In the genomic region with DNA sequence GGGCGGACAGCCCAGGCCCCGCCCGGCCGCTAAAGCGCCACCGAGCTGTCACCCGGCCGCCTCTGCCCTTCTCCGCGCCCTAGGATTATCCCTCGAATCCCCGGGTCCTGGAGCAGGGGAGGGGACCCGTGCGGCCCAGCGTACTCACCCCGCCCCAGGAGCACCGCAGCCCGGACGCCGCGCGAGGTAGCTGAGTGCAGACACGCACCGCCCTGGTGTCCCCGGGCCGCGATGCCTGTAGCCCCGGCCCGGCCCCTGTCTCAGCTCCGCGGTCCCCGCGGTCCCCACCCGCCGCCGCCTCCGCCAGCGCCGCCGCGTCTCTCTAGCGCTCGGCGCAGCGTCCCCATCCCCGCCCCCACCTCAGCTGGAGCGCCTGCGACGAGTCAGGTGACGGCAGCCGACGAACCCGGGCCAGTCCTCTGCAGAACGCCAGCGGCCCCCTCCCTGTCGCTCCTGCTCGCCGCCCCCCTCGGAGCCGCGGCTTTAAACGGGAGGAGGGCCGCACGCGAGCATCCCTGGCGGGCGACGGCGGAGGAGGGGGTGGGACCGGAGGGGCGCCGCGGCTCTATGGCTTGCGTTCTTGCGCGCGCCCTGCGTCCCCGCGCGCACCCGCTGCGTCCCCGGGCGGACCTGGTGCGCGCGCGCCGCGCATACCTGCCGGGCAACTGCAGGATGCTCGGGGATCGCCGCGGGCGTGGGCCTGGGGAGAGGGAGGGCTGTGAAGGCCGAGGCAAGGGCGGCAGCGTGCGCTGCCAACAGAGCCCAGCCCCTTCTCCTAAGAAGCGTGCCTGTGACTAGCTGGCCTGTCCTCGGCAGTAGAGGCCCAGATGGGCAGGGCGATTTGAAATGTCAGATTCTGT, we compare ENCODE assay signal across 7 mouse cellular contexts. TPM values are rescaled to one million over a fixed set of nuclear protein-coding genes. Genes with fewer than 3 reads are reported as not detected.
DNase-seq lines count a peak whose midpoint lies in the region; ATAC-seq lines count a peak whose summit lies in the region.

A gene (minus strand): TSS at position 542 of the 860 bp plus-strand sequence.

- H3K27me3 ChIP-seq in embryonic facial prominence, embryonic 12.5 days = peaks cover 36% of the 10 kb centered on the region
- H3K27me3 ChIP-seq in stomach, embryonic 16.5 days (ENCODE audit: control insufficient read depth, insufficient read depth, low read length) = peaks cover 46% of the 10 kb centered on the region

- H3K4me2 ChIP-seq in embryonic facial prominence, embryonic 12.5 days (replicated peaks) = peak within 1 kb of the TSS; percentile 98
- H3K4me2 ChIP-seq in stomach, embryonic 16.5 days (ENCODE audit: low read depth, low read length) = peak within 1 kb of the TSS; percentile 99

- H3K4me1 ChIP-seq in embryonic facial prominence, embryonic 12.5 days = peaks cover 5% of the 10 kb centered on the region; the same call in 1 of the 2 replicates
- H3K4me1 ChIP-seq in stomach, embryonic 16.5 days (ENCODE audit: control insufficient read depth, insufficient read depth, low read length) = peaks cover 8% of the 10 kb centered on the region; the same call in 1 of the 2 replicates

- no peaks in the 10 kb centered on the region for H3K36me3 ChIP-seq in embryonic facial prominence, embryonic 12.5 days
- no peaks in the 10 kb centered on the region for H3K36me3 ChIP-seq in stomach, embryonic 16.5 days (ENCODE audit: control insufficient read depth, insufficient read depth, low read length)

- WGBS in embryonic facial prominence, embryonic 12.5 days = under 1% methylated on average over 95 of the region's 104 CpGs
- WGBS in stomach, embryonic 16.5 days = under 1% methylated on average over 104 of the region's 104 CpGs

- peak within 1 kb of the TSS; percentile 60 for H3K9ac ChIP-seq in embryonic facial prominence, embryonic 12.5 days
- H3K9ac ChIP-seq in stomach, embryonic 16.5 days (ENCODE audit: low read length) = peak within 1 kb of the TSS; percentile 57

- peak within 1 kb of the TSS; percentile 73 for H3K4me3 ChIP-seq in embryonic facial prominence, embryonic 12.5 days
- peak within 1 kb of the TSS; percentile 67 for H3K4me3 ChIP-seq in stomach, embryonic 16.5 days (replicated peaks; ENCODE audit: low read length)

- no peak within 1 kb of the TSS for H3K27ac ChIP-seq in embryonic facial prominence, embryonic 12.5 days
- no peak within 1 kb of the TSS for H3K27ac ChIP-seq in stomach, embryonic 16.5 days (ENCODE audit: low read length)

- peak; percentile 83 for DNase-seq in MN1 (ENCODE audit: low spot score)
- DNase-seq in adrenal gland, postnatal 25 days = peak; percentile 79
- peak; percentile 57 to 66 for DNase-seq in heart, postnatal 14 days
- DNase-seq in layer of hippocampus, postnatal 14 days (ENCODE audit: low spot score in 2 of 2) = peak; percentile 86 to 90
- peak; percentile 68 for DNase-seq in mesoderm, embryonic 11.5 days (ENCODE audit: low read depth, low spot score)

- peak; percentile 89 for ATAC-seq in embryonic facial prominence, embryonic 12.5 days (ENCODE audit: insufficient number of reproducible peaks, insufficient read depth, low FRiP score, low TSS enrichment)
- ATAC-seq in stomach, embryonic 16.5 days (ENCODE audit: insufficient read depth, low FRiP score) = peak; percentile 66

- intact Hi-C loops in heart, postnatal 14 days (cut with DNase I) = no loop called here

- H3K9me3 ChIP-seq in embryonic facial prominence, embryonic 12.5 days = no peaks in the 10 kb centered on the region
- H3K9me3 ChIP-seq in stomach, embryonic 16.5 days (replicated peaks; ENCODE audit: control insufficient read depth, low read length) = no peaks in the 10 kb centered on the region

RNA-seq across cellular contexts. Expression of the gene that starts here (rescaled TPM):
- total RNA-seq in adrenal gland, postnatal 25 days (2021) = 34.4 and 38.5 TPM in 2 replicates
- 8.4 and 8.5 TPM in 2 replicates for polyA plus RNA-seq in embryonic facial prominence, embryonic 12.5 days (2016; fragmentation: Nextera tagmentation; extraction: Ambion mirVana)
- total RNA-seq in heart, postnatal 14 days (2021) = 10 to 100 TPM; 16.8 to 18.2 TPM
- 100 to 1,000 TPM; 507 to 511 TPM for total RNA-seq in layer of hippocampus, postnatal 14 days (2021)
- polyA plus RNA-seq in stomach, embryonic 16.5 days (2015; fragmentation: Nextera tagmentation; extraction: Ambion mirVana) = 3.5 and 4.9 TPM in 2 replicates

Comparison
In these comparisons a context has a peak if more than half of its experiments do, and no peak if none do; other contexts are left out.
1. RNA of the gene that starts here (total RNA-seq): 507 to 511 TPM in layer of hippocampus, postnatal 14 days; 34.4 to 38.5 TPM in adrenal gland, postnatal 25 days and 16.8 to 18.2 TPM in heart, postnatal 14 days; every median in the first group is over 10 times any median in the second.
2. Peak in every context shown above with its lines, with median percentiles within 50 percentile points of each other: DNase-seq.